Mouse (Mus musculus): ENCODE results near the gene Fam217a.
A peak's percentile ranks its signal among the peaks of the same experiment; 100 is the strongest.
"Not testable (repeated sequence)": the region's sequence is repeated elsewhere in the genome, so short reads cannot be mapped to it uniquely, and the experiment has no call there.

Gene Fam217a

DNA sequence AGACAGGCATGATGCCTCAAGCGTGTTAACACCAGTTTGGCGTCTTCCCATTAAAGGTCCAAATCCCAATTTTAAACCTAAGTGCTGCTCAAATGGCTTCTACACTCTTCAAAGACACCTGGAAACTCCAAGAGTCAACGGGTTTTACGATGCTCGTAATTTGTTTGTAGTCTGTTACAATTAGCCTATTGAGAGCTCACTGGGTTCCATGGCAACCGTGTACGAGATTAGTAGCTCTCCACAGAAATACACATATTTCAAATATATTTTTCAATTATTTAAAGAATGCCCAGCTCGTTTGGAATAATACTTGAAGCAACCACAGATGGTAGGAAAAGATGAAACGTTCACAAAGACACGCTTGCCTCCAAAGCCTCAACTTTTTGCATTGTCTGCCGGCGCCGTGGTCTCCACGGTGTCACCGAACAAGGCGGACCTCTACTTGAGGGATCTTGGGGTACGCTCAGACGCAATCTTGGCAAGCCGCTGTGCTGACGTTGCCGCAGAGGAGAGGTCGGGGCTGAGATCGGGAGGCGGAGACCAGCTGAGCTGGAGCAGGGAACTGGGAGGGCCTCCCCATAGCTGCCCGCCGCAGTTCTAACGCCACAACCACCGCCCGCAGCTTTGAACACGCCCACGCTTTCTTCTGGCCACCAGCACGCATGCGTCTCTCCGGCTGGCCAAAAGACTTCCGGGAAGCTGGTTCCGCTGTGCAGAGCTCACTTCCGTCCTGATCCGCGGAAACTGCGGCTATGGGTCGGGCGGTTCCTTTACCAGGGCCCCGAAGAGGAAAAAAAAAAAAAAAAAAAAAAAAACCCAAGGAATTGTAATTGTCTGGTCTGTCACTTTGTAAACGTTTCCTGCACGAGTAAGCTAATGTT is 50.1 kb downstream of the Fam217a start:
- peak; percentile 94 for DNase-seq

DNA sequence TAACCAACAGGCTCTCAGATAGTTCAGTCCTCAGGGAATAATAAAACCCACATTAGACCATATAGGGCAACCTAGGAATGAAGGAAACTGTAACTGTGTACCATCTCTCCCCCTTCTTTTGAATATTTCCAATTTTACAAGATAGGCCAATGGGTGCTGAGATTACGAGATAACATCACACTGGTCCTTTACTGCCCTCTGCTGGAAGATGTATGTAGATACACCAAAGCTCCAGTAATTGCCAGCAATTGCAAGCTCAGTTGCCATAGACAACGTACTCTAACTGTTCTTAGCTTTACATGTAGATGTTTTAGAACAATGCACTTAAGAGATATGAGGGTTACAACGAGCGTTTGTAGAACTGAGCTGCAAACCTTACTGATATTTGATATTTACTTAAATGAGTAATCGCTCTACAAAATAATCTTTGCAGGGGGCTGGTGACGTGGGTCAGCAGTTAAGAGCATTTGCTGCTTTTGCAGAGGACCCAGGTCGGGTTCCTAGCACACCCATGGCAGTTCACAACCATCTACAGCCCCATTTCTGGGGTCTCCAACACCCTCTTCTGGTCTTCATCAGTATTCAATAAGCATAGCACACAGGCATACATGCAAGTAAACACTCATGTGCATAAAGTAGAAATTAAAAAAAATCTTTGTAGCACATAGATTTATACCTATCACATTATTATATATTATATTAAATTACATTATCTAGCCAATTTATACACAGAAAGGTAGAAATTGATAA is 59.5 kb downstream of the Fam217a start:
- DNase-seq = peak; percentile 55

DNA sequence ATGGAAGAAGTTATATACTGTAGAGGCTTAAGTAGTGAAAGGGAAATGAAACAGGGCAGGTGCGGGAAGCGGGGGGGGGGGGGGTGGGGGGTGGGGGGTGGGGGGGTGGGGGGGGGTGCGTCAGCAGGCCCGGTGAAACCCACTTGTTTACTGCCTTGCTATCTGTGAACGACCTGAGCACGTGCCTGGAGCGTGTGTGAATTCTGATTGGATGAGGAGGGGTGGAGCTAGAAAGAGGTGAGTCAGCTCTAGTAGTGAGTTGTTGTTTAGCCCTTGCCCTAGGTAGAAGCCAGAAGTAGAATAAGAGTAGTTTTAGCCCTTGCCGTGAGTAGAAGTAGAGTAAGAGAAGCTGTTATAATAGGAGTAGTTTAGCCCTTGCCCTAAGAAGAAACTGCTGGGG is 62.9 kb downstream of the Fam217a start:
- DNase-seq = not testable (repeated sequence)

All from lung, postnatal 14 days (tissue).